Mouse (Mus musculus): Measurements from ENCODE around the gene Stap2. TPM values are rescaled to one million over a fixed set of nuclear protein-coding genes. Genes with fewer than 3 reads are reported as not detected.

Stap2 gene
- polyA plus RNA-seq, 1 experiment, result 4.7 TPM

GRCm38 (mm10) chr17:55961631-55962030 lies 43.8 kb downstream of the Stap2 start:
- no peak for DNase-seq (ENCODE audit: extremely low spot score in 1 of 2, low spot score in 1 of 2)

DNA sequence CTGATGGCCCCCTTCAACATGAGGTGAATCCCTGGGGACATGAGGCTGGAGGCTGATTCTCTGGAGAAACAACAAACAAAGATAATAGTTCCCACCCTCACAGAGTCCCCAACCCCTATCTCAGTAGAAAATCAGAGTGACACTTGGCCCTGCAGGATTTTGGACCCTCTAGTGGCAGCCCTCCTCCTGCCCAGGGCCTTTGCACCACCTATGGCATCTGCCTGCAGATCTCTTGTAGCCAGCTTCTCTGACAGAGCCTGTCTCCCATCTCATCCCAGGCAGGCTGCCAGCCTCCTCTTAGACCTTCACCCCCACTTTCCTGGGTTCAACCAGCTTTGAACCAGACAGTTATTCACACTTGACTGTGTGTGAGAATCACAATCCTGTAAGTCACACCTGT lies 44.6 kb downstream of the Stap2 start:
- no peak for DNase-seq (ENCODE audit: extremely low spot score in 1 of 2, low spot score in 1 of 2)

GRCm38 (mm10) chr17:55959946-55960740 lies 45.2 kb downstream of the Stap2 start:
- DNase-seq (ENCODE audit: extremely low spot score in 1 of 2, low spot score in 1 of 2), result no peak

DNA sequence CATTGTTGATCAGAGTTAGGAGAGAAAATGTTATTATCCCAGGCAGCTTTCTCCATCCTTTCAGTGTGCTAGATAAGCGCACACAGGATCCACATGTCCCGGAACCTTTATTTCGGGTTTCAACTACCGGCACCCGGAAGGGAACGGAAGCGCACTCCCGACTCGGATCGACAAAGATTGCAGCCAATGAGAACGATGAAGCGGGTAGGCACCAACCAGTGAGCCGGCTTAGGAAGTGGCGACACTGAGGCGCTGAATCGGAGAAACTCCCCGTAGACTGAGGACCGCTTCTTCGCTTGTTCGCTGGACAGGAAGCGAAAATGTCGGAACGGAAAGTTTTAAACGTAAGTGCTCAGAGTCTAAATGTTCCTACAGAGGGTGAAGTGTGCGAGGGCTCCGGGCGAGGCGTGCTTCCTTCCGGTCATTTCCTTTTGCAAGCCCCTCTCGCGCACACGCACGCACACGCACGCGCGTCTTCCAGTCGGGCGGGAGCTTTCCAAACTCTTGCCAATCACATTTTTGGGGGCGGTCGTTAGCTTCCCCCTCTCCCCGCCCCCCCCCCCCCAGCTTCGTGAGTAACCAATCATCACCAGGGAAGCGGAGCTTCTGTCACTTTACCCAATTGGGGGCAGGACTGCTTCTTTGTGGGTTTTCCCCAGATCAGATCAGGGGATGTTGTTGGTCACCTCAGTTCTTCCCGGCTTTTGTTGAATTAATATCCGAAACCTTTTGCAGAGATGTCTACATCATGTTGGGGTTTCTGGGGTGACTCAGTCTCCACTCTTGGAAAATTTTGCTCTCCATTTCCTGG lies 46.3 kb downstream of the Stap2 start, which contains the start of gene Yju2:
Gene Yju2, plus strand, starts transcription at position 182 of the 811 bp plus-strand sequence.
- peak; percentile 93 to 97 for DNase-seq (ENCODE audit: extremely low spot score in 1 of 2, low spot score in 1 of 2)

DNA sequence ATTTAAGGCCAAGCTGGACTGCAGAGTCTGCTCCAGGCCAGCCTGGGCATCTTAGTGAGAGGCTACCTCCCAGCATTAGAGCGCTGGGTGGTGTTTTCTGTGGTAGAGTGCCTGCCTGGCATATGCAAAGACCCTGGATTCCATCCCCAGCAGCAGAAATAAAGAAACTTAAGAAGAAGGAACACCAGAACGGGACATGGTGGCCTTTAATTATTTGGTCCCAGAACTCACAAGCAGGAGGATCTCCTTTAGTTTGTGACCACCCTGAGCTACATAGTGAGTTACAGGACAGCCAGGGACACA lies 46.8 kb downstream of the Stap2 start:
- DNase-seq (ENCODE audit: extremely low spot score in 1 of 2, low spot score in 1 of 2), result no peak

DNA sequence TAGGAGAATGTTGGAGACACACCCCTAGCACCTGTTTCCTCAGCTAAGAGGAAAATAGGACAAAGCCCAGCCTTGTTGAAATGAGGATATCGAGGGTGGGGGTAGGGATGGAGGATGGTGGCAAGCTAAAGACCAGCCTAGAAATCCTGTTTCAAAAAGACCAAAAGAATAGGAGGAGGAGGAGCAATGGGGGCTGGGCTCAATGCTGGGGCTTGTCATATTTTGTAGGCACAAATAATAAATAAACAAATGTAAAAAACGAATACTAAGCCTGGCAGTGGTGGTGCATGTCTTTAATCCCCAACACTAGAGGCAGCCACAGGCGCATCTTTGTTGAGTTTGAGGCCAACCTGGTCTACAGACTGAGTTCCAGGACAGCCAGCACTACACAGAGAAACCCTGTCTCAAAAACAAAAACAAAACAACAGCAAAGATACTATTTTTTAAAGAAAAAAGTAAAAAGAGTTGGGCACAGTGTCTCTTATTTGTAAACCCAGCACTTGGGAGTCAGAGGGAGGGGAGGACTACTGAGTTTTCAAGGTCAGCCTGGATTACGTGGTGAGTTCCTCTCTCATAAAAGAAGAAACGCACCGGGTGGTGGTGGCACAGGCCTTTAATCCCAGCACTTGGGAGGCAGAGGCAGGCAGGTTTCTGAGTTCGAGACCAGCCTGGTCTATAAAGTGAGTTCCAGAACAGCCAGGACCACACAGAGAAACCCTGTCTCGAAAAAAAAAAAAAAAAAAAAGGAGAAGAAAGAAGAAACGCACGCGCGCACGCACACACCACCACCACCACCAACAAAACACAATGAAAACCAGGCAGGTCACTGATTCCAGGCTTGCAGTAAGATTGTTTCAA lies 47.4 kb downstream of the Stap2 start:
- no peak for DNase-seq (ENCODE audit: extremely low spot score in 1 of 2, low spot score in 1 of 2)

- peak in 1 of 2 experiments; percentile 84 for DNase-seq (ENCODE audit: extremely low spot score in 1 of 2, low spot score in 1 of 2)
Measured at GRCm38 (mm10) chr17:55957168-55957567, 48.2 kb downstream of the Stap2 start.

GRCm38 (mm10) chr17:55956591-55956990 lies 48.8 kb downstream of the Stap2 start:
- DNase-seq (ENCODE audit: extremely low spot score in 1 of 2, low spot score in 1 of 2), result no peak

DNA sequence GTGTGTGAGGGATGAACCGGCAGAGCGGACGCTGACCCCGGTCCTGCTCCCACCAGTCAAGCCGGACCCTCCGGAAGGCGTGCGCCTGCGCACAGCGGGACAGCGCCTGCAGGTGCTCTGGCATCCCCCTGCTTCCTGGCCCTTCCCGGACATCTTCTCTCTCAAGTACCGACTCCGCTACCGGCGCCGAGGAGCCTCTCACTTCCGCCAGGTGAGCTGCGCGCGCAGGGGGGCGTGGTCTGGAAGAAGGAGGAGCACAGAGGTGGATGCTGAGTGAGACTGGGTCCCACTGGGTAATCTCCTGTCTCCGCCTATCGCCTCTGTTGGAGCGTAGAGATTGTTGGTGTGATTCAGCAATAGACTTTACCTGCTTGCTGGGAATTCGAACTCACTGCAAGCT lies 49.3 kb downstream of the Stap2 start:
- peak in 1 of 2 experiments; percentile 84 for DNase-seq (ENCODE audit: extremely low spot score in 1 of 2, low spot score in 1 of 2)

GRCm38 (mm10) chr17:55954229-55954628 lies 51.2 kb downstream of the Stap2 start:
- DNase-seq (ENCODE audit: extremely low spot score in 1 of 2, low spot score in 1 of 2), result no peak

DNA sequence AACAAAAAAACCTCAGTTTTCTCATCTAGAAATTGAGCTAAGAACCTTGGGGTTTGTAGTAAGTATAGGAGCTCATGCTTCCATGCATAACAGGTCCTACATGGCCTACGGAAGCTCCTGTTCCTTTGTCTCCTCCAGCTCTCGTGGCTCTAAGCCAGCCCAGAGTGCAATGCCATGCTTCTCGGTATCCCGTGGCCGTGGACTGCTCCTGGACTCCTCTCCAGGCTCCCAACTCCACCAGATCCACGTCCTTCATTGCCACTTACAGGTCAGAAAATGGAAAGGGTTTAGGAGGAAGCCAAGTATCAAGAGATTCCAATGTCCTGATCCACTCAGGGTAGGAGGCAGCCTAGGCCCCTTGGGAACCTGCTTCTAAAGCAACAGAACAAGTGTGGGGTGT lies 51.6 kb downstream of the Stap2 start:
- DNase-seq (ENCODE audit: extremely low spot score in 1 of 2, low spot score in 1 of 2), result no peak

DNA sequence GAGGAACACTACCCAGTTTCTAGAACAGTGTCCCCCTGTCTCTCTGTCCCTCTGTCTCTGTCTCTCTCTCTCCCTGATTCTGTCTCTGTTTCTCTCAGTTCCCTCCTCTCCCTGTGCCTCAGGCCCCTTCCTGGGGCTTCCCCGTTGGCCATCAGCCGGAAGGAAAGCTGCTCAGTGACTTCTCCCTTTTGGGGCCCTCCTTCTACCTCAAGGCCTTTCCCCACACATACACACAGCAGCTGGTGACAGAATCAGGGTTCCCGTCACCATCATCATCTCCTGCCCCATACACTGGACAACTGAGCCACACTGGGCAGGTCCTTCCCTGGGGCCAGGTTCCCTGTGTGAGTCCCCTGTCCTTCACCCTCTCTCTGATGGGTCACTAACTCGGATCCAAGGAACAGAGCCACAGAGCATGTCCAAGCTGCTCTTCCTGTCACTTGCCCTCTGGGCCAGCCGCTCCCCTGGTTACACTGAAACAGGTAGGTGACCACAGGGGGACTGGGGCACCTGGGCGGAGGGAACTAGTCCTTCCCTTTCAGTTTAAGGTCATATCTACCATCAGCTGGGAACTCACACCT lies 52.8 kb downstream of the Stap2 start, which contains the start of gene Ebi3:
Gene Ebi3, plus strand, starts transcription at position 194 of the 581 bp plus-strand sequence.
- DNase-seq (ENCODE audit: extremely low spot score in 1 of 2, low spot score in 1 of 2), result no peak

GRCm38 (mm10) chr17:55952041-55952440 lies 53.3 kb downstream of the Stap2 start:
- no peak for DNase-seq (ENCODE audit: extremely low spot score in 1 of 2, low spot score in 1 of 2)

DNA sequence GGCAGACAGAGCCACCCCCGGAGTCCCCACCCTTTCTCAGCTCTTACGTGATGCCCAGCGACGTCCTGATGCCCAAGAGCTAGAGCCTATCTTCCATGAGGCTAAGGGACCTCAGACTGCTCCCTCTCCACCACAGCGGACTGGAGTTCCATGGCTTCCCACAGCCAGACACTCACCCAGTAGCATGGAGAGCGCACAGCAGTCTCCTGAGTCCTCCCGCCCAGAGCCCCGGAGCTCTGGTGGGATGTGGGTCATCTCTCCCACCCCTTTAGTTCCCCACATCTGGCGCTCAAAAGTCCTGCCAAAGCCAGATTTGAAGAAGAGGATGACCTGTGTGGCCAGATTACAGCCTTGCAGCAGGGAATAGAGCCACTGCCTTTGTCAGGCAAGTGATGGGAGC lies 54.8 kb downstream of the Stap2 start:
- DNase-seq (ENCODE audit: extremely low spot score in 1 of 2, low spot score in 1 of 2), result no peak

GRCm38 (mm10) chr17:55949400-55949799 lies 56.0 kb downstream of the Stap2 start, which contains the start of gene Zfp119b:
Zfp119b (minus strand) TSS chr17:55949500.
- DNase-seq (ENCODE audit: extremely low spot score in 1 of 2, low spot score in 1 of 2), result no peak

DNA sequence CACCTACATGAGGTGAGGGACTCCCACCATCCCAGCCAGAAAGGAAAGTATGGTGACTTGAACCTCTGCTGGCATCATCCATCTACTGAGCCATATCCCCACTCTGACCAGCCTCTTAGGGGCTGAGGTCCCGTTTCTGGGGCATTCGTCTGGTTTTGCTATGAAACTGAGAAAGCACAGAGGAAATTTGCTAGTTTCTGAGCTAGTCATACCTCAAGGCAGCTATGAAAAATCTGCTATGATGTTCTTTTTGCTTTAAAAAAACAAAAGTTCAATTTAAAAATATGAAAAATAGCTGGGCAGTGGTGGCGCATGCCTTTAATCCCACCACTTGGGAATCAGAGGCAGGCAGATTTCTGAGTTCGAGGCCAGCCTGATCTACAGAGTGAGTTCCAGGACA lies 56.7 kb downstream of the Stap2 start:
- no peak for DNase-seq (ENCODE audit: extremely low spot score in 1 of 2, low spot score in 1 of 2)

Data from frontal cortex, adult 2 months (tissue).